Mouse (Mus musculus) CH12F3 (cell line): ENCODE data around the gene Rab35.

Experiments
- in situ Hi-C: fragments of 300-500 bp; cut with MboI; formaldehyde crosslinking; loops from 2 replicates; pipeline ENCODE4 v1.14.3; 2020; ENCODE audit warnings: low sequenced_read_pairs

Gene Rab35

DNA sequence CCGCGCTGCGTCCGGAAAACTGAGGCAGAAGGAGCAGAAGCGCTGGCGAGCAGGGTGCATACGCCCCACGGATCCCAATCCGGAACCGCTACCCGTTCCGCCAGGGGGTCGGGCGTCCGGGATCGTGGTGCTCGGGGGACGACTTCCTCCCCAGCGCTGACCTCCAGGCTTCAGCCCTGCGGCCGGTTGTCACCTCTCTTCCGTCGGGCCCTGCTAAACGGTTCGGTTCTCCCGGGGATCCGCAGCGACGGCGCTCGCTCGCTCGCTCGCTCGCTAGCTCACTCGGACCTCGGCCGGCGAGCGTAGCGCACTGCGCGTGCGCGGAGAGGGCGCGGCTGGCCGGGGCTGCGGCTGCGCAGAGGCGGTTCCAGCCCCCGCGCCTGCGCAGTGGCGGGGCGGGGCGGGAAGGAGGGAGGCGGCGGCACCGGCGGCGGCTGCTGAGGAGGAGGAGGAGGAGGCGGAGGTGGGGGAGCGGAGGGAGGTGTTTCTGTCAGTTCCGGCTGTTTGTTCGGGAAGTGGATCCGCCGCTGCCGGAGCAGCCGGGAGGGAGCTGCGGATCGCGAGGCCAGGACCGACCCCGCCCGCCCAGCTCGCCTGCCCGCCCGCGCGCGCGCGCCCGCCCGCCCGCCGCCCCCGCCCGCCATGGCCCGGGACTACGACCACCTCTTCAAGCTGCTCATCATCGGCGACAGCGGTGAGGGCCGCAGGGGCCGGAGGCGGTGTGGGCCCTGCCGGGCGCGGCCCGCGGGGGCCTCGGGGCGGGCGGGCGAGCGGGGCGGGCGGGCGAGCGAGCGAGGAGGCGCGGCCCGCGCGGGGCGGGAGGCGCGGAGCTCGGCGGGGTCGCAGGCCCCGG lies at the start of gene Rab35:
Rab35 (plus strand) TSS at position 404 of the 853 bp plus-strand sequence.
- in situ Hi-C loops, result no loop called here

DNA sequence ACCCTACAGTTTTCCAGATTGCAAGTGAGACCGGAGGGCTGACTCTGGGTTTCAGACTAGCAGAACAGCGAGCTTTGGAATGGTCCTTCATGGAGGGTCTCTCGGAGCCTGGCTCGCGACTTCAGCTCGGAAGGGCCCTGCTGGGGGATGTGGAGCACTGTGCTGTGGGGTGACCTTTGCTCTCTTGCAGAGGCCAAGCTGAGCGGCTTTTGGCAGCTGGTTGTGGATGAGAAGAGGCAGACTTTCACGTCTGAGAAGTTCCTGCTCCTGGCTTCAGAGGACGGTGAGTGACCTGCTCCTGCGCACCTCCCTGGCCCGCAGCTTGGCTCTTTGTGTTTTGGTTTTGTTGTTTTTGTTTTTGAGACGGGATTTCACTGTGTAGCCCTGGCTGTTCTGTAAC lies 46.1 kb upstream of the Rab35 start:
- in situ Hi-C loops, result no loop called here

- in situ Hi-C loops, result no loop called here
Observed at GRCm38 (mm10) chr5:115586166-115586565, 45.5 kb upstream of the Rab35 start.

GRCm38 (mm10) chr5:115586780-115587179 lies 44.9 kb upstream of the Rab35 start:
- in situ Hi-C loops, result no loop called here

- in situ Hi-C loops, result no loop called here
Observed at GRCm38 (mm10) chr5:115591028-115591427, 40.7 kb upstream of the Rab35 start.

GRCm38 (mm10) chr5:115591506-115591905 lies 40.2 kb upstream of the Rab35 start:
- in situ Hi-C loops, result no loop called here

DNA sequence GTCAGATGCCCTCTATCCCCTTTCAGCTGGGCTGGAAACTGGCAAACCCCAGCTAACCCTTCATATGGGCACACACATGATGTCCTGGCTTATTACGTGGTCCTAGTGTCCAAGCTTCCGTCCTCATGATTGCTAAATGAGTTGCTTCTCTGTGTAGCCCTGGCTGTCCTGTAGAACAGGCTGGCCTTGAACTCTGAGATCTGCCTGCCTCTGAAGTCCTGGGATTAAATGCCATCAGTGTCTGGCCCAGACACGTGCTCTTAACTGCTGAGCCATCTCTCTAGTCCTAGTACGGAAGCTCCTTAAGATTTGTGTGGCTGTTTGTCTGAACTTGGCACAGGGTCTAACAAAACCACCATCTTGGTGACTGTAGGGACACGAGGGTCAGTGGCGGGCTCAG lies 28.1 kb upstream of the Rab35 start:
- in situ Hi-C loops, result no loop called here

GRCm38 (mm10) chr5:115611566-115611965 lies 20.1 kb upstream of the Rab35 start:
- in situ Hi-C loops, result loop anchor here (5.0 kb wide), 1 partner anchor 34 kb away; no protein-coding TSS in a partner anchor

- in situ Hi-C loops, result loop anchor here (5.0 kb wide), 1 partner anchor 36 kb away; no protein-coding TSS in a partner anchor
Observed at GRCm38 (mm10) chr5:115613332-115613731, 18.4 kb upstream of the Rab35 start.

GRCm38 (mm10) chr5:115614948-115615347 lies 16.8 kb upstream of the Rab35 start:
- in situ Hi-C loops, result loop anchor here (5.0 kb wide), 1 partner anchor 38 kb away; no protein-coding TSS in a partner anchor

GRCm38 (mm10) chr5:115619690-115620089 lies 12.0 kb upstream of the Rab35 start:
- in situ Hi-C loops, result no loop called here

DNA sequence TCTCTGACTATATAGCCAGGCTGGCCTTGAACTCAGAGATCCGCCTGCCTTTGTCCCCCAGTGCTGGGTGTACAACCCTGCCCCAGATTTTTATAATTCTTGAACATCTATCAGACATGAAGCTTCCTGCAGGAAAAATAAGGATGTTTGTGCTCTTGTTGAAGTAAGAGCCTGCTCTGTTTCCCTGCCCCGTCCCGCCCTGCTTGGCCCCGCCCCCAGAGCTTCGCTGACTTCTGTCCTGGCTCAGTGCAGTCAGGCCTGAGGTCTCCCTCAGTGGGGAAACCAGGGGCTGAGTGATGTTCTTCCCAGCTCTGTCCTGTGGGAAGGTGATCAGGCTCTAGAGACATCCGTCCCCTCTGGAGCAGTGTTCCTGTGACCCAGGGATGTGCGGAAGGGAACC lies 9.0 kb upstream of the Rab35 start:
- in situ Hi-C loops, result no loop called here

- in situ Hi-C loops, result no loop called here
Observed at GRCm38 (mm10) chr5:115623694-115624440, 7.8 kb upstream of the Rab35 start.

GRCm38 (mm10) chr5:115626237-115626886 lies 5.3 kb upstream of the Rab35 start:
- in situ Hi-C loops, result no loop called here

DNA sequence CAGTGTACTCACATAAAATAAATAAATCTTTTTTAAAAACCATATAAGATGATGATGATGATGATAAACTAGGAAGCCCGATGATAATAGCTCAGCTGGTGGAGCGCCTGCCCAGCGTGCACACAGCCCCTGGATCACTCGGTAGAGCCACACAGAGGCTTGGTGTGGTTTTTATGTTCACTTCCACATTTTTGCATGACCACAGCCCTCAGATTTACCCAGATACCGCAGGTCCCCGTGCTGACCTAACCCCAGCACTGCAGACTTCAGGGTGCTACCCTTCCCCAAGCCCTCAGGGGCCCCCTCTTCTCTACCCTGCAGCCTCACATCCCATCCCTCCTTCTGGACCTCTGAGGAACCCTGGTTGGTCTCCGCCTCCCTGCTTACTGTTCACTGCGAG lies 3.6 kb upstream of the Rab35 start:
- in situ Hi-C loops, result no loop called here

- in situ Hi-C loops, result no loop called here
Observed at GRCm38 (mm10) chr5:115629672-115630071, 2.0 kb upstream of the Rab35 start.

DNA sequence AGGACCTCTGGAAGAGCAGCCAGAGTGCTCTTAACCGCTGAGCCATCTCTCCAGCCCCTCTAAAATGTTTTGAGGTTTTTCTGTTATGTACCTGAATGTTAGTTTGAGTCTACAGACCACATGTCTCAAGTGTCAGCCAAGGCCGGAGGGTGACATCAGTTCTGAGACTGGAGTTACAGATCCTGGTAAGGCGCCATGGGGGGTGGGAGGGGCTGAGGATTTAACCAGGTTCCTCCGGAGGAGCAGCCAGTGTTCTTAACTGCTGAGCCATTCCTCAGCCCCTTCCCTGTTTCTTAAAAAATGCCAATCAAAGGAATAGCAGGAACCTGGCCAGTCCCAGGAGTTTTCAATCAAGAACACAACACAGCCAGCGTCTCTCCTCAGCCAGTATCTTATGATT lies 1.4 kb upstream of the Rab35 start:
- in situ Hi-C loops, result no loop called here

DNA sequence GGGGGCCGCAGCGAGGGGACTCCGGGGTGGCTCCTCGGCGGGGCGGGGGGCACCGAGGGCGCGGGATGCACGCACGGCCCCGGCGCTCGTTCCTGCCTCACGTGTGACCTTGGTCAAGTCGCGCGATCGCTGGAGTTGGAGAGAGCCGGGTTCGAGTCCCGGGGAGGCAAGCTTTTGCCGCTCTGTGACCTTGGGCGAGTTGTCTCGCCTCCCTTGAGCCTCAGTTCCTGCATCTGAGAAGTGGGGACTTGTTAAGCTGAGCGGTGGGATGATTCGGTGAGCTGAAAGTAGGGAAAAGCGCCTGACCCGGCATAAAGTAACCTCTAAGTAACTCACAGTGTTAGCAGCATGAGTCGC lies 628 bp downstream of the Rab35 start:
- in situ Hi-C loops, result no loop called here

DNA sequence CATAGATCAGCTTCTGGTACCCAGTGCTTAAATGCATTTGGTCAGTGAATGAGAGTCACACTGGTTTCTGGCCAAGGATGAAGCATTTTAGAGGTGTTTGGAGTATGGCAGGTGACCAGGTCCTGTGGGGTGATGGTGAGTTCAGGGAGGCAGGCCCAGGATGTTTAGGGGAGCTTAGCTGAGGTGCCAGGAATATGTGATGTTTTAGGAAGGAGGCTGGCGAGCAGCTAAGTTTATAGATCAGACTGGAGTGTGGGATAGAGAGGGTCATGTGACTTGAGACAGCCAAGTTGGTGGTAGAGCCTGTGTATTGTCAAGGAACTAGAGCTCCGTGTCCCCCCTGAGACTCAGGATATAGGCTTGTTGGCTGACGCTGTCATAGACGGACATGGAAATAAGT lies 1.4 kb downstream of the Rab35 start:
- in situ Hi-C loops, result no loop called here

DNA sequence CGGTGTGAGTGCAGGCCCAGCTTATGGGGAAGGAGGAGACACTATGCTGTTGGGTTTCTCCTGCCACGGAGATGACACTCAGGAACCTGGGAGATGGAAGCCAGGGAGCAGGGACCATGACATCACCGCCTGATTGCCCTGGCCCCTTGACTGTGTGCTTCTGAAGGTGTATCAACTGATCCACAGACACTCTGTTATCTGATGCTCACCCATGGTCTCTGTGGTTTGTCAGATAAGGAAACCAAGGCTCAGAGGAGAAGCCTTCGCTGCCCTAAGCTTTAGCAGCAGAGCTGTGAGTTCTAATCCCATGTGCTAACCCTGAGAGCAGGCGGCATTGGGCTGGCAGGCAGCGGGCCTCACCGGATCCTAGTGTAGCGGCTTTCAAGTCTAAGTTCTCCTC lies 2.3 kb downstream of the Rab35 start:
- in situ Hi-C loops, result no loop called here

- in situ Hi-C loops, result no loop called here
Observed at GRCm38 (mm10) chr5:115635536-115635935, 3.8 kb downstream of the Rab35 start.
